Mouse (Mus musculus): ENCODE measurements around the gene Nagpa.
A peak's percentile ranks its signal among the peaks of the same experiment; 100 is the strongest.

The Nagpa gene

DNA sequence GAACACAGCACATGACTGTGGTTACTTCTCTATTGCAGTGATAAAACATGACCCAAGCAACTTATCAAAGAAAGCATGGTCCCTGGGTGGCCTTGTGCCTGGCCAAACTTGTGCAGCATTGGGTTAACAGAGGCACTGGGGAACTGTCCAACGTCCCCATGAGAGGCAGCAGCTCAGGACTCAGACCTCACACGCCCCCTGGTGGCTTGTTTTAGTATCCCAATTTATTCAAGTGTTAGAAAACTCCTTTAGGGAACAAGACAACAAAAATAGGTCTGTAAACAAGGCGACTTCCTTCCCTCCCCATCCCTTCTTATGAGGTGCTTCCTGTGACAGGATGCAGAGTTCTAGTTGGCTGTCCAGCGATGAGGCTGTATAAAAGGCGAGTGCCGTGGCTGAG is 8.7 kb downstream of the Nagpa start:
- no peak for DNase-seq (ENCODE audit: low spot score)

DNA sequence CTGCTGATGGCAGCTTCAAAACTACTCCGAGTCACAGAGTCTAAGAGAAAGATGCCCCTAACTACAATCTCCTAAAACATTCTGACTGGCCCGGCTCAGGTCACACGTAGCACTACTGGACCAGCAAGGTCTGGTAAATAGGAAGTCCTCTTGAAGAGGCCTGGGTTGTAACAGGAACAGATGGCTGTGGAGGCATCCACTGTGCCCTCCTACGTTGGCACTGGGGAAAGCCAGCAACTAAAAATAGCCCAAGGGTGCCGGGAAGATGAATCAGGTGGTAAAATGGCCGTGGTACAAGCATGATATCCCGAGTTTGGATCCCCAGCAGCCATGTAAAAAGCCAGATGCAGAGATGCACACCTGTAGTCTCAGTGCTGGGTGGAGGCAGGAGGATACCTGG is 17.6 kb downstream of the Nagpa start:
- DNase-seq (ENCODE audit: low spot score) = no peak

GRCm38 (mm10) chr16:5185691-5186090 is 18.1 kb downstream of the Nagpa start:
- no peak for DNase-seq (ENCODE audit: low spot score)

- DNase-seq (ENCODE audit: low spot score) = no peak
Observed at GRCm38 (mm10) chr16:5184956-5185355, 18.9 kb downstream of the Nagpa start.

- no peak for DNase-seq (ENCODE audit: low spot score)
Observed at GRCm38 (mm10) chr16:5184101-5184500, 19.7 kb downstream of the Nagpa start.

GRCm38 (mm10) chr16:5183310-5183975 is 20.4 kb downstream of the Nagpa start:
- no peak for DNase-seq (ENCODE audit: low spot score)

GRCm38 (mm10) chr16:5172636-5173035 is 31.2 kb downstream of the Nagpa start:
- no peak for DNase-seq (ENCODE audit: low spot score)

DNA sequence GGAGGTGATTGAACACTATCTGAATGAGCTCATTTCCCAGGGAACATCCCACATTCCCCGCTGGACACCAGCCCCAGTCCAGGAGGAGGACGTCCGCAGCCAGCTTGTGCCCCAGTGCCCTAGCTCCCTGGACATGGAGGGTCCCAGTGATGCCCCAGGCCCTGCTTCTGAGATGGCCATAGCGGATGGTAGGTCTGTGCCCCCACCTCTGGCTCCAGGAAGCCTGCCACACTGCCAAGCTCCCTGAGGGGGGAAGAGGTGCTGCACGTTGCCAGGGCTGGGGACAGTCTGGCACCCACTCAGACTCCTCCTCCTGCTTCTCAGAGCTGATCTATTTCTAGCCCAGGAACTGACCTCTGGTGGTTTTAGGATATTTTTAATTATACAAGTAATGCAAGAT is 35.0 kb downstream of the Nagpa start:
- no peak for DNase-seq (ENCODE audit: low spot score)

GRCm38 (mm10) chr16:5168038-5168437 is 35.8 kb downstream of the Nagpa start:
- DNase-seq (ENCODE audit: low spot score) = no peak

GRCm38 (mm10) chr16:5164327-5164726 is 39.5 kb downstream of the Nagpa start:
- no peak for DNase-seq (ENCODE audit: low spot score)

DNA sequence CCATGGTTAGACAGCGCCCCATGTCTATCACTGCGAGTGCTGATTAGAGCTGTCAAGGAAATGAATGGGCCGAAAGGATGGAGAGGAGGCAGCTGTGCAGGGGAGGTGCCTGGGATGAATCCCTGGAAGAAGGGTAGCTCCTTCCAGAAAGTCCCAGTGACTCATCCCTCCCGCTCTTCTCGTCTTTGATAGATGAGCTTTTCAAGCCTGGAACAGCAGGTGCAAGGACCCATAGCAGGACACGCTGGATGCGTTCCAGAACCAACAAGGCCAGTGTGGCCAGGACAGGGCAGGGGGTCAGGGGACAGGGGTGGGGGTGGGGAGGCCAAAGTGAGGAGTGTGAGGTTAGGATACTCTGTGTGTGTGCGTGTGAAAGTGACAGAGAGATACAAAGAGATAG is 44.6 kb downstream of the Nagpa start:
- DNase-seq (ENCODE audit: low spot score) = no peak

- DNase-seq (ENCODE audit: low spot score) = no peak
Observed at GRCm38 (mm10) chr16:5157113-5157512, 46.7 kb downstream of the Nagpa start.

DNA sequence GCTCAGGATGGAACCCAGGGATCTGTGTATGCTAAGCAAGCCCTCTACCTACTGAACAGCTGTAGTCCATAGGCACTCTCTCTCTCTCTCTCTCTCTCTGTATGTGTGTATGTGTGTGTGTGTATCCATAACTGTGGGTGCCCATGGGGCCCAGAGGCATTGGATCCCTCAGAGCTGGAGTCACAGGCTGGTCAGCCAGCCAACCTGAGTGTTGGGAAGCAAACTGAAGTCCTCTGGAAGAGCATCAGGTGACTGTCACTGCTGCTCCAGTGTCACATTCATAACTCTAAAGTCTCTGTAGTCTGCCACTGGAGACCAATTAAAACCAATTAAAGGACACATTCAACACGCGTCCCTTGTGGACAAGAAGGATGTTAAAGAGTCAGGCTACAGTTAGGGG is 47.3 kb downstream of the Nagpa start:
- no peak for DNase-seq (ENCODE audit: low spot score)

GRCm38 (mm10) chr16:5155014-5155413 is 48.8 kb downstream of the Nagpa start:
- no peak for DNase-seq (ENCODE audit: low spot score)

DNA sequence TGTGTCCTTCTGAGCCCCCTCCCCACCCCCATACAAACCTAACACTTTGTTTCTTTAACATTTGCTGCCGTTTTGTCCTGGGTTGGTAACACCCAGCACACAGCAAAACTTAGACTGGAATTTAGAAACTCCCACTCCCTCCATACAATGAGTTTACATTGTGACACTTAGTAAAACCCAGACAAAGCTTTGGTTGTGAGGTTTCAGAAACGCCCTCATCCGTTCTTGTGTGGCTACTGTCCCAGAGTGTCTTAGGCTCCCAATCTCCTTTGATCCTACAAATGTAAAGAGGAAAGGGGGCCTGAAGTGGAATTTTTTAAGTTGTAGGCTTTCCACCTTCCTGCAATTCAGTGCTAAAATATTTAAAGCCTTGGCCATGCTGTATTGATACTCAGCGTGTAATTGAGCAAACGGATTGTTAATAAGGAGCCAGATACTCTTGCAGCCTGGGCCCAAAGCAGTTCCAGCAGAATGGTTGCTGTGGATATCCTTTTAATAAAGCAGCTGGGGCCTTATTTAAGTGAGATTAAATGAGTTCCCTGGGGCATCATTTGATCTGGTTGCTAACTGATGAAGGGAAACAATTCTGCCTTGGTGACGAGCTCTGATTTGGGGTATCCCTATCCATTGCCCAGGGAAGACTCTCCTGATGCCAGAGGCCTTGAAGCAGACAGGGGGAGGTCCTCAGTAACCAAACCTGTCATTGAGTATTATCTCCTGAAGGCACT is 50.3 kb downstream of the Nagpa start:
- no peak for DNase-seq (ENCODE audit: low spot score)

GRCm38 (mm10) chr16:5150544-5150943 is 53.3 kb downstream of the Nagpa start:
- no peak for DNase-seq (ENCODE audit: low spot score)

- DNase-seq (ENCODE audit: low spot score) = no peak
Observed at GRCm38 (mm10) chr16:5147037-5147385, 56.8 kb downstream of the Nagpa start, which contains the start of gene Sec14l5. Gene Sec14l5 (plus strand): TSS chr16:5147109.

DNA sequence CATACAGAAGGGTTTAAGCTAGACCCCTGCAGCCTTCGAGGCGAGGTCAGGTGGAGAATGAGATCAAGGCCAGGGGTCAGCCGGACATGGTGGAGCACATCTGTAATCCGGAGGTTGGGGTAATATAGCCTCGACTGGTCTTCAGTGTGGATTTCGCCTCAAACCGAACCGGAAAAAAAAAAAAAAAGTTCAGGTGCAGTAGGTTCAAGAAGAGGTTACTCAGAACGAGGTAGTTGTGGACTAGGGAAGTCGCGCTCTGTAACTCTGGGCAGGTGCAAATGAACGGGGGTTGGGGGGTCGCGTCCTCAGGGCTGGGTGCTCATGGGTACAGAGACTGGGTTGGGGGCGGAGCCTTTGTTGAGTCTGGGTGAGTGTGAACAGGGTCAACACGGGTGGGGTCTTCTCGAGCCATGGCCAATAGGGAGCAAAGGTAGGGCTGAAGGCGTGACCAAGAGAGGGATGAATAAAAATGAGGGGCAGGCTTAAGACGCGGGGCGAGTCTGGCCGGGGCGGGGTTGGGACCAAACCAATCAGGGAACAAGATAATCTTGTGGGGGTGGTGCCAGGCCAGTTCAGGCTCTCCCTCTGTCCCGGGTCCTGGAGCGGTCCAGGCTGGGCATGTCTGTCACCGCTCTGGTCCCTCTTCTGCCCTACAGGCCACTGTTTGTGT is 57.3 kb downstream of the Nagpa start:
- DNase-seq (ENCODE audit: low spot score) = no peak

DNA sequence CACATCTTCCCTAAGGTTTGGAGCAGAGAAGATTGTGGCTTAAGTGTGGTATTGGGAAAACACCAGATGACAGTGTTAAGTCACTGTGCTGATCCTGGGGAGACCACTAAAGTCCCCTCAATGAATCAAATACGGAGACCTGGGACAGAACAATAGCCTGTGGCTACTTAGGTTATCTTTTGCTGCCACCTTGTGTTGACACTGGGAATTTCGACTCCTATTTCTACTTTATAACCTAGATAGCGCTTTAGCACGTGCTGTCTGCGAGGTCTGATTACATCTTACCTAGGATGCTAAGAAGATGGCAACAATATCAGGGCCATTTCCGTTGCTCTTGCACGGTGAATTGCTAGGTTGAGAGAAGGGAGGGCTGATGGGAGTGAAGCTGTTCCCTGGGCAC is 58.2 kb downstream of the Nagpa start:
- peak; percentile 84 for DNase-seq (ENCODE audit: low spot score)

Data from layer of hippocampus, adult 9-10 months (tissue).